9 mouse cellular contexts compared by ENCODE assay signal in the genomic region with DNA sequence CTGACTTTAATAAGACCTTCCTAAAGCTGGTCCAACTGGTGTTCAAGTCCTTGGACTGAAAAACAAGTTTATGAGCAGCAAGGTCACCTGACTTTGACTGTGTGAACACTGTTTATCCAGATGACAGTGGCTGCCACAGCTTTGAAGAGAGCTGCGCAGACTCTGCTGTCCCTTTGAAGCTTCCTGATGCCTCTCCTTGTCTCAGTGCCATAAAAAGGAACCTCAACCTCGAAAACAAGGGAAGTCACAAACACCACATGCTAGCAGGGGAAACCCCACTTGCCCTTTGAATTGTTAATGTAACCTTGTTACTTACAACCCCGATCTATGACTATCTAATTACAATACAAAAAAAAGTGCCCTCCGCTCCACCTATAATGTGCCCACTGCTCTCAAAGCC. TPM values are rescaled to one million over a fixed set of nuclear protein-coding genes. Genes with fewer than 3 reads are reported as not detected.
DNase-seq lines count a peak whose midpoint lies in the region; ATAC-seq and TF ChIP-seq lines count a peak whose summit lies in the region.
"Had no signal": no experiment of that assay in that cellular context is flagged by ENCODE, and none has a peak within 500 bp of the region (broad histone marks: within the 10 kb centered on the region; RNA-seq: fewer than 3 reads in every experiment).

No protein-coding gene starts in this region.

- peaks cover 9% of the 10 kb centered on the region for H3K79me2 ChIP-seq in CH12.LX (replicated peaks; ENCODE audit: control insufficient read depth, extremely low read depth, insufficient read depth, poor library complexity, severe bottlenecking)

- no peaks in the 10 kb centered on the region for H3K27me3 ChIP-seq in CH12.LX (replicated peaks)
- H3K27me3 ChIP-seq in hindbrain, embryonic 10.5 days (ENCODE audit: insufficient read depth, poor library complexity, severe bottlenecking), result no peaks in the 10 kb centered on the region
- no peaks in the 10 kb centered on the region for H3K27me3 ChIP-seq in liver, postnatal 0 days (ENCODE audit: insufficient read depth, low read length)

- H3K27ac ChIP-seq in CH12.LX (ENCODE audit: insufficient read depth, low read depth), result no peak overlapping the region; the same call in 1 of the 2 replicates
- no peak overlapping the region for H3K27ac ChIP-seq in hindbrain, embryonic 10.5 days
- peak overlapping the region; percentile 97 for H3K27ac ChIP-seq in liver, postnatal 0 days (ENCODE audit: low read depth)

- DNase-seq in adrenal gland, postnatal 14 days, result peak; percentile 46
- no peak for DNase-seq in adrenal gland, adult 18-20 months (ENCODE audit: low spot score in 2 of 2)
- no peak for DNase-seq in CH12.LX (ENCODE audit: extremely low read depth)
- no peak for DNase-seq in hindbrain, embryonic 10.5 days (ENCODE audit: low spot score)
- DNase-seq in liver, postnatal 0 days, result no peak
- DNase-seq in thymus, adult 18-20 months, result no peak
- no peak for DNase-seq in left cerebral cortex, adult 8-10 months (ENCODE audit: low spot score in 2 of 2)
- no peak for DNase-seq in kidney, adult 8-10 months

- no peak for TF ChIP-seq CTCF in CH12.LX (conservative IDR thresholded peaks at IDR 0.05 in 1 of 2, IDR thresholded peaks at IDR 0.05 in 1 of 2; ENCODE audit: low read depth in 2 of 2, low read length in 2 of 2)
- no peak for TF ChIP-seq CTCF in liver, postnatal 0 days (IDR thresholded peaks at IDR 0.05; ENCODE audit: low read depth)

- H3K4me2 ChIP-seq in CH12.LX (ENCODE audit: insufficient read depth, low read depth, poor library complexity, severe bottlenecking), result peak overlapping the region; percentile 89
- peak overlapping the region; percentile 80 for H3K4me2 ChIP-seq in liver, postnatal 0 days (ENCODE audit: low read depth, low read length)

- peak overlapping the region in 2 of 3 experiments; percentile 92 to 96 for H3K4me3 ChIP-seq in CH12.LX (replicated peaks in 1 of 3; ENCODE audit: low read depth in 2 of 3, low read length in 2 of 3, poor library complexity in 1 of 3)
- H3K4me3 ChIP-seq in hindbrain, embryonic 10.5 days, result peak overlapping the region; percentile 80
- peak overlapping the region; percentile 98 for H3K4me3 ChIP-seq in liver, postnatal 0 days (ENCODE audit: low read depth, low read length)

- H3K9me3 ChIP-seq in CH12.LX (replicated peaks; ENCODE audit: low read length), result no peaks in the 10 kb centered on the region
- no peaks in the 10 kb centered on the region for H3K9me3 ChIP-seq in hindbrain, embryonic 10.5 days
- no peaks in the 10 kb centered on the region for H3K9me3 ChIP-seq in liver, postnatal 0 days (ENCODE audit: low read length)

- WGBS in hindbrain, embryonic 10.5 days, result 86% methylated on average over 4 of the region's 4 CpGs
- 59% methylated on average over 4 of the region's 4 CpGs for WGBS in liver, postnatal 0 days (ENCODE audit: insufficient replicate concordance)

- ATAC-seq in liver, postnatal 0 days, result no peak

- peaks cover 21 to 41% of the 10 kb centered on the region in 2 experiments for H3K36me3 ChIP-seq in CH12.LX (replicated peaks in 1 of 2; ENCODE audit: control insufficient read depth in 1 of 2, insufficient read depth in 1 of 2, low read length in 1 of 2)
- peaks cover 54% of the 10 kb centered on the region for H3K36me3 ChIP-seq in hindbrain, embryonic 10.5 days
- peaks cover 45% of the 10 kb centered on the region for H3K36me3 ChIP-seq in liver, postnatal 0 days (replicated peaks; ENCODE audit: insufficient read depth, low read length)

- in situ Hi-C loops in CH12.LX (cut with MboI; ENCODE audit: low pct_ligation_motif_present, low pct_unique_long_range_greater_than_20kb, low sequenced_read_pairs), result no loop called here

- peaks cover 9 to 35% of the 10 kb centered on the region in 2 experiments; a peak in 3 of 4 replicates for H3K4me1 ChIP-seq in CH12.LX (ENCODE audit: control insufficient read depth in 1 of 2, insufficient read depth in 2 of 2)
- H3K4me1 ChIP-seq in hindbrain, embryonic 10.5 days (replicated peaks), result peaks cover 19% of the 10 kb centered on the region
- H3K4me1 ChIP-seq in liver, postnatal 0 days (ENCODE audit: insufficient read depth), result peaks cover 25% of the 10 kb centered on the region

- TF ChIP-seq RAD21 in CH12.LX (IDR thresholded peaks at IDR 0.05; ENCODE audit: low read depth, low read length), result no peak

- no peak for TF ChIP-seq EP300 in CH12.LX (IDR thresholded peaks at IDR 0.05; ENCODE audit: low read length)
- TF ChIP-seq EP300 in liver, postnatal 0 days (IDR thresholded peaks at IDR 0.05; ENCODE audit: low read depth), result no peak

- TF ChIP-seq POLR2A in CH12.LX (IDR thresholded peaks at IDR 0.05; ENCODE audit: low read depth, low read length), result no peak

- dilution Hi-C loops in CH12.LX (cut with MboI; ENCODE audit: extremely low pct_ligation_motif_present, extremely low pct_unique_long_range_greater_than_20kb, low sequenced_read_pairs), result no loop called here

- H3K9ac ChIP-seq in CH12.LX (ENCODE audit: insufficient read depth, low read depth), result peak overlapping the region; percentile 94; the same call in 1 of the 2 replicates
- H3K9ac ChIP-seq in liver, postnatal 0 days (replicated peaks), result peak overlapping the region; percentile 97

TF ChIP-seq in CH12.LX, 34 proteins besides CTCF, POLR2A, EP300 and RAD21:
- TF ChIP-seq MAFK (IDR thresholded peaks at IDR 0.05; ENCODE audit: insufficient replicate concordance, low read length) (no peak), USF2 (conservative IDR thresholded peaks at IDR 0.05; ENCODE audit: low read depth, low read length) (no peak), NRF1 (IDR thresholded peaks at IDR 0.05; ENCODE audit: low read depth, low read length) (0 out of 2 replicates have a peak, but pooled peaks have one; percentile 25), RCOR1 (conservative IDR thresholded peaks at IDR 0.05; ENCODE audit: low read depth, low read length) (no peak), MAZ (IDR thresholded peaks at IDR 0.05; ENCODE audit: low read depth, low read length) (no peak)

RNA-seq across cellular contexts. Expression of a gene that starts 1.6 kb away (rescaled TPM):
- 27.3 and 29.8 TPM in 2 replicates for total RNA-seq in adrenal gland, postnatal 14 days (2021)
- total RNA-seq in adrenal gland, adult 18-20 months (2021), result 10 to 100 TPM; 20.1 to 24.7 TPM
- 8.1 and 8.7 TPM in 2 replicates for total RNA-seq in CH12.LX (2012; rRNA removed)
- total RNA-seq in CH12.LX (2014; rRNA removed), result 7.4 and 7.9 TPM in 2 replicates
- polyA plus RNA-seq in CH12.LX (2012; ENCODE audit: insufficient read length, low read depth), result 12.8 and 15.8 TPM in 2 replicates
- polyA plus RNA-seq in hindbrain, embryonic 10.5 days (2016; fragmentation: Nextera tagmentation; extraction: Ambion mirVana), result 10.4 and 11.1 TPM in 2 replicates
- polyA plus RNA-seq in liver, postnatal 0 days (2015; fragmentation: Nextera tagmentation; extraction: Ambion mirVana), result 18.9 and 20.9 TPM in 2 replicates
- total RNA-seq in left cerebral cortex, adult 8-10 months (2022), result 10 to 100 TPM; 20.1 to 24.4 (median 22.4) TPM

RNA-seq across cellular contexts. Expression of a gene that starts 2.0 kb away (rescaled TPM):
- total RNA-seq in adrenal gland, postnatal 14 days (2021), result not detected in 2 replicates
- not detected for total RNA-seq in adrenal gland, adult 18-20 months (2021)
- total RNA-seq in CH12.LX (2012; rRNA removed) (0.13 and 0.21 TPM in 2 replicates), CH12.LX (2014; rRNA removed) (0.13 TPM in 1 of 2 replicates, not detected in the other)
- 0.38 and 0.50 TPM in 2 replicates for polyA plus RNA-seq in CH12.LX (2012; ENCODE audit: insufficient read length, low read depth)
- 0.51 and 1.8 TPM in 2 replicates for polyA plus RNA-seq in hindbrain, embryonic 10.5 days (2016; fragmentation: Nextera tagmentation; extraction: Ambion mirVana)
- polyA plus RNA-seq in liver, postnatal 0 days (2015; fragmentation: Nextera tagmentation; extraction: Ambion mirVana), result not detected in 2 replicates
- total RNA-seq in left cerebral cortex, adult 8-10 months (2022), result under 1 TPM in 1 of 4 experiments, not detected in 3; 0.16 TPM
- total RNA-seq: common myeloid progenitor, adult 5-6 weeks had no signal

RNA-seq across cellular contexts. Expression of a gene that starts 27.6 kb away (rescaled TPM):
- 8.5 and 11.2 TPM in 2 replicates for total RNA-seq in adrenal gland, postnatal 14 days (2021)
- 1 to 10 TPM; 5.9 to 6.5 TPM for total RNA-seq in adrenal gland, adult 18-20 months (2021)
- total RNA-seq in CH12.LX (2012; rRNA removed) (21.3 and 21.4 TPM in 2 replicates), CH12.LX (2014; rRNA removed) (17.3 TPM in 2 replicates)
- 28.2 and 29.4 TPM in 2 replicates for polyA plus RNA-seq in CH12.LX (2012; ENCODE audit: insufficient read length, low read depth)
- 55.2 and 58.1 TPM in 2 replicates for polyA plus RNA-seq in hindbrain, embryonic 10.5 days (2016; fragmentation: Nextera tagmentation; extraction: Ambion mirVana)
- 8.9 and 9.0 TPM in 2 replicates for polyA plus RNA-seq in liver, postnatal 0 days (2015; fragmentation: Nextera tagmentation; extraction: Ambion mirVana)
- 10 to 100 TPM; 14.4 to 17.8 (median 16.0) TPM for total RNA-seq in left cerebral cortex, adult 8-10 months (2022)

RNA-seq across cellular contexts. Expression of a gene that starts 29.4 kb away (rescaled TPM):
- total RNA-seq in adrenal gland, postnatal 14 days (2021), result 30.9 and 31.0 TPM in 2 replicates
- total RNA-seq in adrenal gland, adult 18-20 months (2021), result 10 to 100 TPM; 35.7 to 38.6 TPM
- total RNA-seq in CH12.LX (2012; rRNA removed), result 40.2 and 42.6 TPM in 2 replicates
- total RNA-seq in CH12.LX (2014; rRNA removed), result 29.7 and 31.9 TPM in 2 replicates
- polyA plus RNA-seq in CH12.LX (2012; ENCODE audit: insufficient read length, low read depth), result 21.3 and 21.7 TPM in 2 replicates
- polyA plus RNA-seq in hindbrain, embryonic 10.5 days (2016; fragmentation: Nextera tagmentation; extraction: Ambion mirVana), result 78.3 and 83.5 TPM in 2 replicates
- polyA plus RNA-seq in liver, postnatal 0 days (2015; fragmentation: Nextera tagmentation; extraction: Ambion mirVana), result 19.6 and 21.5 TPM in 2 replicates
- 10 to 100 TPM; 36.8 to 41.5 (median 37.4) TPM for total RNA-seq in left cerebral cortex, adult 8-10 months (2022)

RNA-seq across cellular contexts. Expression of a gene that starts 34.9 kb away (rescaled TPM):
- 22.3 and 41.4 TPM in 2 replicates for total RNA-seq in adrenal gland, postnatal 14 days (2021)
- 10 to 100 TPM; 43.9 to 46.2 TPM for total RNA-seq in adrenal gland, adult 18-20 months (2021)
- total RNA-seq in CH12.LX (2012; rRNA removed) (144 and 193 TPM in 2 replicates), CH12.LX (2014; rRNA removed) (205 and 223 TPM in 2 replicates)
- 7.9 and 11.2 TPM in 2 replicates for polyA plus RNA-seq in CH12.LX (2012; ENCODE audit: insufficient read length, low read depth)
- polyA plus RNA-seq in hindbrain, embryonic 10.5 days (2016; fragmentation: Nextera tagmentation; extraction: Ambion mirVana), result 364 and 407 TPM in 2 replicates
- 67.6 and 71.9 TPM in 2 replicates for polyA plus RNA-seq in liver, postnatal 0 days (2015; fragmentation: Nextera tagmentation; extraction: Ambion mirVana)
- 10 to 100 TPM; 19.8 to 39.6 (median 23.2) TPM for total RNA-seq in left cerebral cortex, adult 8-10 months (2022)
